Mouse (Mus musculus): ENCODE results near the gene Pias4. TPM values are rescaled to one million over a fixed set of nuclear protein-coding genes. Genes with fewer than 3 reads are reported as not detected.

The Pias4 gene
- polyA plus RNA-seq, 1 experiment from 2014 or later, result 44.9 TPM

DNA sequence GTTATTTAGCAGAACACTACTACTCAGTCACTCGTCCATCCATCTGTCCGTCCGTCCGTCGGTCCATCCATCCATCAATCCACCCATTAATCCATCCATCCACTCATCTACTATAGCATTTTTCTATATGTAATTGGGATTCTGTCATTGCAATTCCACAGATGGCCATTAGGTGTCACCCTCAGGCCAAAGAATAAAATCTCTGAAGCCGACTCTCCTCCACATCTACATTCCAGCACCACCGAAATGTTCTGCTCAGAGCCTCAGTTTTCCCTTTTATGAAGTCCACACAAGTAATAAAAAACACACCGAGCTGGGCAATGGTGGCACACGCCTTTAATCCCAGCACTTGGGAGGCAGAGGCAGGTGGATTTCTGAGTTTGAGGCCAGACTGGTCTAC, 30.5 kb upstream of the Pias4 start:
- WGBS, result 2% methylated on average over 9 of the region's 9 CpGs
- H3K9ac ChIP-seq, result no peak overlapping the region
- no peak for ATAC-seq (ENCODE audit: insufficient read depth, low FRiP score, low read depth)
- H3K4me2 ChIP-seq, result no peak overlapping the region
- H3K9me3 ChIP-seq, result no peaks in the 10 kb centered on the region
- no peaks in the 10 kb centered on the region for H3K36me3 ChIP-seq
- H3K4me3 ChIP-seq (replicated peaks), result no peak overlapping the region
- no peak overlapping the region for H3K27ac ChIP-seq
- peaks cover 12% of the 10 kb centered on the region for H3K4me1 ChIP-seq
- H3K27me3 ChIP-seq (replicated peaks), result peaks cover 24% of the 10 kb centered on the region

DNA sequence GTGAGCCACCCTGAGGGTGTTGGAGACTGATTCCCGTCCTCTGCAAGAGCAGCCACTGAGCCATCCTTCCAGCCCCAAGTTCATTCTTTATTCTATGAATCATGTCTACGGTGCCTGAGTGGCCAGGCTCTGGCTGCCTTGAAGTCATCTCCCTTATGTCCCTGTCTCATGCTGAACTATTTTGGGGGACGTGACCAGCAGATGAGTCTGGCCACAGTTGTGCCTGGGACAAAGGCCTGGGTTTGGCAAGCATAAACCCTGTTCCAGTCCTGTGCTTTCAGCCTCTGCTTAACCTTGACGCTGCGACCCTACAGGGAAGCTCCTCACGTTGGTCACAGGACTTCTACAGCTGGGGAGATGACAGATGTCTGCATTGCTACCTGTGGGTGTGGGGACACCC, 29.6 kb upstream of the Pias4 start:
- H3K4me3 ChIP-seq (replicated peaks), result no peak overlapping the region
- H3K4me2 ChIP-seq, result no peak overlapping the region
- H3K27me3 ChIP-seq (replicated peaks), result peaks cover 24% of the 10 kb centered on the region
- H3K9ac ChIP-seq, result no peak overlapping the region; the same call in 1 of the 2 replicates
- H3K9me3 ChIP-seq, result no peaks in the 10 kb centered on the region
- WGBS, result 54% methylated on average over 6 of the region's 6 CpGs
- no peak for ATAC-seq (ENCODE audit: insufficient read depth, low FRiP score, low read depth)
- H3K36me3 ChIP-seq, result no peaks in the 10 kb centered on the region
- no peak overlapping the region for H3K27ac ChIP-seq
- H3K4me1 ChIP-seq, result peaks cover 18% of the 10 kb centered on the region

DNA sequence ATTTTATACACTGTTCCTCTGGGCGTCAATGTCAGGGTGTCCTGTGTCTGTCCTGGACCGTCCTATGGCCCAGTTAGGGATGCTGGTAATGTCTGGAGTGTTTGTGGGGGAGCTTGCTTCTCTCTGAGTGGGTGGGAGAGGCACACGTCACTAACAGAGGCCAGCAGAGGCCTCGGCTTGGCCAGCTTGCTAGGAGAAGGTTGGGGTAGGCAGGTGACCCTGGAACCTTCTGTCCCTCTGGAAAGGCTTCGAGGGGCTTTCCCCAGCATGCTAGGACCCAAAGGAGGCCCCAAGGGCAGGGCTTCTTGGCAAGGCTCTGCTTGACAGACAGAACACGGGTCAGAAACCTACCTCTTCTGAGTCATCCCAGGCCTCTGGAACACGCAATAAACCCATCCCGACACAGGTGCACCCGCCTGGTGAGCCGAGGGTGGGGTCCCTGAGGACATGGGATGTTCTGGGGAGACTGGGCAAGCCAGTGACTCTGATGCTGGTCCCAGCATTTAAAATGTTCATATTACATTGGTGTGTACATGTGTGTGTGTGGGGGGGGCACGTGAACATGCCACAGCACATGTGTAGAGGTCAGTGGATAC, 28.8 kb upstream of the Pias4 start:
- whole genome bisulfite sequencing, result 63% methylated on average over 11 of the region's 11 CpGs
- Histone ChIP-seq H3K4me2 (no peak overlapping the region), H3K36me3 (no peaks in the 10 kb centered on the region), H3K9ac (no peak overlapping the region), H3K27ac (no peak overlapping the region), H3K9me3 (no peaks in the 10 kb centered on the region), H3K4me1 (peaks cover 24% of the 10 kb centered on the region), H3K4me3 (replicated peaks) (no peak overlapping the region), H3K27me3 (replicated peaks) (peaks cover 24% of the 10 kb centered on the region)
- no peak for ATAC-seq (ENCODE audit: insufficient read depth, low FRiP score, low read depth)

DNA sequence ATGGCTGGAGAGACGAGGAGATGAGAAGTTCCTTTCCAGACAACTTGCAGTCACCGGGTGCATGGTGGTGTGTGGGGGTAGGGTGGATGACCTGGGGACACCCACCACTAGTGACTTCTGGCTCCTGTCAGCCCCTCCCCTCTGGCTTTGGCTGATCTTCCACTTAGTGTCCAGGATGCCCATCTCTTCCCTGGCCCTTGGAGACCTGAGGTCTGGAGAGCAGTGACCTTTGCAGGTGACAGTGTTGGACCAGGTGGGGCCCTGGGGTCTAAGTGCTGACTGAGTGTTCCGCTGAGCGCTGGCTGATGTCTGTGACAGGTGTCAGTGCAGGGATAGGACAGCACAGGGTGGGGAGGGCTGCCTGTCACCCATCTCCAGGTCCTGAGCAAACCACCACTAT, 27.6 kb upstream of the Pias4 start:
- WGBS, result 58% methylated on average over 4 of the region's 4 CpGs
- H3K27ac ChIP-seq, result peak overlapping the region; percentile 45; the same call in 1 of the 2 replicates
- no peaks in the 10 kb centered on the region for H3K9me3 ChIP-seq
- H3K4me1 ChIP-seq, result peaks cover 37% of the 10 kb centered on the region
- peaks cover 24% of the 10 kb centered on the region for H3K27me3 ChIP-seq (replicated peaks)
- peak overlapping the region; percentile 15 for H3K4me3 ChIP-seq (replicated peaks)
- peaks cover 10% of the 10 kb centered on the region; the same call in 1 of the 2 replicates for H3K36me3 ChIP-seq
- H3K9ac ChIP-seq, result no peak overlapping the region
- H3K4me2 ChIP-seq, result peak overlapping the region; percentile 26; the same call in 1 of the 2 replicates
- no peak for ATAC-seq (ENCODE audit: insufficient read depth, low FRiP score, low read depth)

DNA sequence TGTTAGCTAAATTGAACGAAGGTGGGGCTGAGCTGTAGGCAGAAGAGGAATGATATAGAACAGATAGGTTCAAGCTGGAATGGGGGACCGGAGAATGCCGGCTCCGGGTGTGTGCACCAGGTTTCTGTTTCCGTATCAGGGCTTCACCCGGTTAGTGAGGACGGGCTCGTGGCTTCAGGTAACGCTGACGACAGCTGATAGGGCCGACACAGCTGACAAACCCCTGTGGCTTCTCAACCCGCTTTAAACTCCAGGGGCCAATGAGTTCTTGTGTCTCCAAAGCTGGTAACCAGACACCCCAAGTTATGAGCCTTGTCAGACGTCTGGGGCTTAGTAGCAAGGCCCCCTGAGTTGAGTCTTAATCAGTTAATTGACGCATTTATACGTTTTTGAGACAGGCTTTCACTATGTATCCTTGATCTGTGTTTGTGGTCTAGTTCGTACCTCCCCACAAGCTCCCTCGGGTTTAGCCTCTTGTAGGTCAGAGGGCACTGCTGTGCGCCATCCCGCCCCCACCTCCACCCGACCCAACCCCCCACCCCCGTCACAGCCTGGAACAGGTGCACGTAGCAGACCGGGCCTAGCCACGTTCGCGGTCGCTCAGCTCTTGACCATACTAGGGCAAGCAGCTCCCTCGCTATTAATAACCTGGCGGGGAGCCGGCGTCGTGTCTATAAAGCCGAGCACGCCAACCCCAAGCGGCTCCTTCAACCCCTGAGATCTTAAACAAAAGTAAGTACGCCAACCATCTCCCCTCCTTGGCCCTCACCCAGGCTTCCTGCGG, 26.5 kb upstream of the Pias4 start:
- H3K9me3 ChIP-seq, result no peaks in the 10 kb centered on the region
- no peak overlapping the region for H3K9ac ChIP-seq
- H3K4me2 ChIP-seq, result peak overlapping the region; percentile 26; the same call in 1 of the 2 replicates
- H3K4me3 ChIP-seq (replicated peaks), result peak overlapping the region; percentile 15
- peaks cover 24% of the 10 kb centered on the region for H3K27me3 ChIP-seq (replicated peaks)
- peak overlapping the region; percentile 69 for H3K27ac ChIP-seq
- 10% methylated on average over 37 of the region's 37 CpGs for WGBS
- peaks cover 37% of the 10 kb centered on the region for H3K4me1 ChIP-seq
- H3K36me3 ChIP-seq, result peaks cover 17% of the 10 kb centered on the region; the same call in 1 of the 2 replicates
- ATAC-seq (ENCODE audit: insufficient read depth, low FRiP score, low read depth), result no peak

DNA sequence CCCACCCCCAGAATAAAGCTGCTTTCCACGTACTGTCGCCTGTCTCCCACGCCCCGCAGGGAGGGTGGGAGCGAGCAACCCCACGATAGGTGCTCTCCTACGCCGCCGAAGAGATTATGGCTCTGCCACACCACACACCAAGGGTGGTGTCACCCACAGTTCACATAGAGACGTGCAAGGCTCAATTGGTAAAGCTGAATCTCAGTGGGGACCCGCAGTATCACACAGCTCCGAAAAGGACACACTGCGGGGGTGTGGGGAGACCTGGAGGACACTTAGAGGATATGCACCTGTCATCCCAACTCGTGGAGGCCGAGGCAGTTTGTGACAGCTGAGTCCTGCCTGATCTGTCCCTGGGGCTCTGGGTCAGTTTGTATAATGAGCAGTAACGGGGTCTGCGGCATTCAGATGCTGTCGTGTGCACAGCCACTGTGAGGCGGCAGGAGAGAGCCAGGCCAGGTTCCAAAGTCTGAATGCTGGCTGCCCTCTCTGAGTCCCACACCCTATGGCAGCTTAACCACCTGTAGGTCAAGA, 25.3 kb upstream of the Pias4 start:
- peak overlapping the region; percentile 97 for H3K4me2 ChIP-seq
- peaks cover 24% of the 10 kb centered on the region for H3K27me3 ChIP-seq (replicated peaks)
- H3K36me3 ChIP-seq, result peaks cover 20% of the 10 kb centered on the region; the same call in 1 of the 2 replicates
- peak overlapping the region; percentile 26 for H3K9ac ChIP-seq
- H3K9me3 ChIP-seq, result no peaks in the 10 kb centered on the region
- no peak for ATAC-seq (ENCODE audit: insufficient read depth, low FRiP score, low read depth)
- WGBS, result 5% methylated on average over 19 of the region's 19 CpGs
- peaks cover 37% of the 10 kb centered on the region for H3K4me1 ChIP-seq
- peak overlapping the region; percentile 53 for H3K4me3 ChIP-seq (replicated peaks)
- H3K27ac ChIP-seq, result peak overlapping the region; percentile 89

DNA sequence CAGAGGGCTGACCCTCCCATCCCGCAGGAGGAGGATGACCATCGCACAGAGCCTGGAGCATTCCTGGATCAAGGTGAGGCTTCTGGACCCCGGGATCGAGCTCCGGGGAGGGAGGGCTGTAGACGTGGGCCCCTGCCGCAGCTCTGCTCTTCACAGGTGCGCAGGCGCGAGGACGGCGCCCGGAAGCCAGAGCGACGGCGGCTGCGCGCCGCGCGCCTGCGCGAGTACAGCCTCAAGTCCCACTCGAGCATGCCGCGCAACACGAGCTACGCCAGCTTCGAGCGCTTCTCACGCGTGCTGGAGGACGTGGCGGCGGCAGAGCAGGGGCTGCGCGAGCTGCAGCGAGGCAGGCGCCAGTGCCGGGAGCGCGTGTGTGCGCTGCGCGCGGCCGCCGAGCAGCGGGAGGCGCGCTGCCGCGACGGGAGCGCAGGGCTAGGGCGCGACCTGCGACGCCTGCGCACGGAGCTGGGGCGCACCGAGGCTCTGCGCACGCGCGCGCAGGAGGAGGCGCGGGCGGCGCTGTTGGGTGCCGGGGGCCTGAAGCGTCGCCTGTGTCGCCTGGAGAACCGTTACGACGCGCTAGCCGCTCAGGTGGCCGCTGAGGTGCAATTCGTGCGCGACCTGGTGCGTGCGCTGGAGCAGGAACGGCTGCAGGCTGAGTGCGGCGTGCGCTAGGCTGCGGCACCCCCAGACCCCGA, 24.7 kb upstream of the Pias4 start:
- Histone ChIP-seq H3K27me3 (replicated peaks) (peaks cover 24% of the 10 kb centered on the region), H3K4me2 (peak overlapping the region; percentile 97), H3K9me3 (no peaks in the 10 kb centered on the region), H3K9ac (peak overlapping the region; percentile 29), H3K27ac (peak overlapping the region; percentile 89), H3K36me3 (peaks cover 20% of the 10 kb centered on the region; the same call in 1 of the 2 replicates), H3K4me3 (replicated peaks) (peak overlapping the region; percentile 53), H3K4me1 (peaks cover 37% of the 10 kb centered on the region)
- WGBS, result 1% methylated on average over 92 of the region's 93 CpGs
- ATAC-seq (ENCODE audit: insufficient read depth, low FRiP score, low read depth), result peak; percentile 79

DNA sequence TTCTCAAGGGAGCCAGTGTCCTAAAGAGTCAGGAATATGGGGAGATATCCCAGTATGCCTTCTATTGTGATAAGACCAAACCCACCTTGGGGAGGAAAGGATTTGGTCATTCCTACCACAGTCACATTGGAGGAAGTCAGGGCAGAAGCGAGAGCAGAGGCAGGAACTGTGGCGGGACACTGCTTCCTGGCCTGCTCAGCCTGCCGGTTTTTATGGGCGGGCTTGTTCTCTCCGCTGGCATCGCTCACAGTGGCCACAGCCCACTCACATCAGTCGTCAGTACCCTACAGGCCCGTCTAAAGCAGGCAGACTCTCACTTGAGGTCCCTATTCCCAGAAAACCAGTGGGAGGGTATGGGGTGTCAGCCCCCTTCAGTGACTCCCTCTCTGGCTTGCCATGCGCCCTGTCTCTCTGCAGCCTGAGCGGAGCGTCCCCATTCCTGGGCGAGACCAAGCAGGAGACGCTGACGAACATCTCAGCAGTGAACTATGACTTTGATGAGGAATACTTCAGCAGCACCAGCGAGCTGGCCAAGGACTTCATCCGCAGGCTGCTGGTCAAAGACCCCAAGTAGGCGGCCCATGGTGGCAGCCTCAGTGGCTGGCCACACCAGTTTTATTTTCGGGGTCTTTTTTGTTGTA, 23.7 kb upstream of the Pias4 start:
- H3K9ac ChIP-seq, result peak overlapping the region; percentile 7; the same call in 1 of the 2 replicates
- H3K36me3 ChIP-seq, result peaks cover 24% of the 10 kb centered on the region
- peak overlapping the region; percentile 89 for H3K27ac ChIP-seq
- peak overlapping the region; percentile 97 for H3K4me2 ChIP-seq
- WGBS, result 81% methylated on average over 18 of the region's 18 CpGs
- peak overlapping the region; percentile 53; the same call in 1 of the 2 replicates for H3K4me3 ChIP-seq (replicated peaks)
- H3K27me3 ChIP-seq (replicated peaks), result peaks cover 20% of the 10 kb centered on the region
- H3K4me1 ChIP-seq, result peaks cover 37% of the 10 kb centered on the region
- no peak for ATAC-seq (ENCODE audit: insufficient read depth, low FRiP score, low read depth)
- no peaks in the 10 kb centered on the region for H3K9me3 ChIP-seq

DNA sequence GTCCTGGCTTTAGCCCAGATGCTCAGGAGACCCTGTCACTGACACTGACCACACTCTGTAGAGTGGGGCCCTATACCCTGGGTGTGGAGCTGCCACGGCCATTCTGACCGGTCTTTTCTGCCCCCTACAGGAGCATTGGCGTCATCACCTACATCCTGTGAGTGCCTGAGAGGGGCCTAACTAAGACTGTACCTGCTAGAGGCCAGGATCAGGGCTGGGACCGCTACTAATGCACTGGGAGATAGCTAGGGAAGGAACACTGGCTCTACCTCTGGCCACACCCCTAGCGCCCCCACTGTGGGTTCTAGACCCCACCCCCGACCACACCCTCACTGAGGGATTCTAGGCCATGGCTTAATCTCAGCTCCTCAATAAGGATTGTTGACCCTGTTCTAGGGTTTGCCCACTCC, 23.2 kb upstream of the Pias4 start:
- Histone ChIP-seq H3K27ac (peak overlapping the region; percentile 89; the same call in 1 of the 2 replicates), H3K36me3 (peaks cover 24% of the 10 kb centered on the region), H3K9ac (peak overlapping the region; percentile 7; the same call in 1 of the 2 replicates), H3K4me1 (peaks cover 37% of the 10 kb centered on the region), H3K27me3 (replicated peaks) (peaks cover 17% of the 10 kb centered on the region), H3K4me2 (no peak overlapping the region), H3K9me3 (no peaks in the 10 kb centered on the region), H3K4me3 (replicated peaks) (no peak overlapping the region)
- WGBS, result 59% methylated on average over 6 of the region's 6 CpGs
- ATAC-seq (ENCODE audit: insufficient read depth, low FRiP score, low read depth), result no peak

DNA sequence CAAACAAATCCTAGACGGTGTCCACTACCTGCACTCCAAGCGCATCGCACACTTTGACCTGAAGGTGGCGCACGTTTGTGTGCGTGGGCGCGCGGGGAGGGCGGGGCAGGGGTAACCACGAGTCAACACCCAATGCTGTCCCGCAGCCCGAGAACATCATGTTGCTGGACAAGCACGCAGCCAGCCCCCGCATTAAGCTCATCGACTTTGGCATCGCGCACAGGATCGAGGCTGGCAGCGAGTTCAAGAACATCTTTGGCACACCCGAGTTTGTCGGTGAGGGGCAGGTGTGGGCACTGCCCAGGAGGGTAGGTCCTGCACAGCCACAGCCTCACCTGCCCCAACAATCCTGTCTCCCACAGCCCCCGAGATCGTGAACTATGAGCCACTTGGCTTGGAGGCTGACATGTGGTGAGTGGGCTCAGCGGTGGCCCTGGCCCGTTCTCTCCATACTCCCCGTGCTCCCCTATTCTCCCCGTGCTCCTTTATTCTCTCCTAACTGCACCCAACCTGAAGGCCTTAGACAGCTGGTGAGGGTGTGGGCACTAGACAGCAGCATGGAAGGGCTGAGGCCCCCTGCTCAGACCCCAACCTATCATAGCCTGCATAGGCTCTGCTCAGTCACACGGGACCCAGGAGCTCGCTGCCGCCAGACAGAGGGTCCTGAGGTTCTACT, 22.7 kb upstream of the Pias4 start:
- Histone ChIP-seq H3K4me2 (no peak overlapping the region), H3K36me3 (peaks cover 24% of the 10 kb centered on the region), H3K27me3 (replicated peaks) (peaks cover 15% of the 10 kb centered on the region), H3K4me3 (replicated peaks) (no peak overlapping the region), H3K9me3 (no peaks in the 10 kb centered on the region), H3K9ac (no peak overlapping the region), H3K4me1 (peaks cover 37% of the 10 kb centered on the region), H3K27ac (no peak overlapping the region)
- no peak for ATAC-seq (ENCODE audit: insufficient read depth, low FRiP score, low read depth)
- 69% methylated on average over 31 of the region's 31 CpGs for WGBS

DNA sequence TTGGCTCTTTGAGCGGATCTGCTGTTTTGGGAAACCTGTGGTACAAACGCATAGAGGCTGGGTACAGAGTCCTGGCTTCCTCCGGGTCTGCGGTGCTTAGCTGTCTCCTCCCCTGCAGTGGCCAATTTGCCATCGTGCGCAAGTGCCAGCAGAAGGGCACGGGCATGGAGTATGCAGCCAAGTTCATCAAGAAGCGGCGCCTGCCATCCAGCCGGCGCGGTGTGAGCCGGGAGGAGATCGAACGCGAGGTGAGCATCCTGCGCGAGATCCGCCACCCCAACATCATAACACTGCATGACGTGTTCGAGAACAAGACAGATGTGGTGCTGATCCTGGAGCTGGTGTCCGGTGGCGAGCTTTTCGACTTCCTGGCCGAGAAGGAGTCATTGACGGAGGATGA, 22.1 kb upstream of the Pias4 start:
- H3K4me1 ChIP-seq, result peaks cover 37% of the 10 kb centered on the region
- 75% methylated on average over 26 of the region's 26 CpGs for WGBS
- no peak overlapping the region for H3K9ac ChIP-seq
- H3K36me3 ChIP-seq, result peaks cover 24% of the 10 kb centered on the region
- no peak overlapping the region for H3K27ac ChIP-seq
- no peaks in the 10 kb centered on the region for H3K9me3 ChIP-seq
- ATAC-seq (ENCODE audit: insufficient read depth, low FRiP score, low read depth), result no peak
- H3K4me2 ChIP-seq, result no peak overlapping the region
- H3K27me3 ChIP-seq (replicated peaks), result peaks cover 9% of the 10 kb centered on the region
- no peak overlapping the region for H3K4me3 ChIP-seq (replicated peaks)

Measured in stomach, embryonic 15.5 days (tissue).